25 mouse cellular contexts compared by ENCODE assay signal in genomic region chr17:53323016-53323415, GRCm38 (mm10).
DNase-seq lines count a peak whose midpoint lies in the region; ATAC-seq and TF ChIP-seq lines count a peak whose summit lies in the region.
"Had no signal": no experiment of that assay in that cellular context is flagged by ENCODE, and none has a peak within 500 bp of the region (broad histone marks: within the 10 kb centered on the region; RNA-seq: fewer than 3 reads in every experiment).

No protein-coding gene starts in this region.

- no peaks in the 10 kb centered on the region for H3K27me3 ChIP-seq in midbrain, embryonic 11.5 days (ENCODE audit: control insufficient read depth, insufficient read depth, low read length)
- no peaks in the 10 kb centered on the region for H3K27me3 ChIP-seq in midbrain, embryonic 13.5 days
- no peaks in the 10 kb centered on the region for H3K27me3 ChIP-seq in midbrain, postnatal 0 days (ENCODE audit: insufficient read depth, low read length)
- no peaks in the 10 kb centered on the region for H3K27me3 ChIP-seq in midbrain, embryonic 14.5 days (ENCODE audit: control insufficient read depth, insufficient read depth, low read length)
- no peaks in the 10 kb centered on the region for H3K27me3 ChIP-seq in heart, embryonic 12.5 days (replicated peaks)
- H3K27me3 ChIP-seq: embryonic facial prominence, embryonic 13.5 days; embryonic facial prominence, embryonic 15.5 days; forebrain, embryonic 12.5 days; Patski had no signal

- no peaks in the 10 kb centered on the region for H3K9me3 ChIP-seq in midbrain, embryonic 11.5 days (ENCODE audit: control insufficient read depth, low read length)
- no peaks in the 10 kb centered on the region for H3K9me3 ChIP-seq in midbrain, embryonic 13.5 days
- H3K9me3 ChIP-seq in midbrain, postnatal 0 days (ENCODE audit: low read length): no peaks in the 10 kb centered on the region
- no peaks in the 10 kb centered on the region for H3K9me3 ChIP-seq in midbrain, embryonic 14.5 days (ENCODE audit: control insufficient read depth, low read length)
- H3K9me3 ChIP-seq in heart, embryonic 12.5 days (replicated peaks): 0 out of 2 replicates have a peak, but pooled peaks cover 4% of the 10 kb centered on the region
- H3K9me3 ChIP-seq: embryonic facial prominence, embryonic 13.5 days; embryonic facial prominence, embryonic 15.5 days; forebrain, embryonic 10.5 days; forebrain, embryonic 12.5 days had no signal

- no peak overlapping the region for H3K4me3 ChIP-seq in midbrain, embryonic 11.5 days (ENCODE audit: low read depth, low read length)
- no peak overlapping the region for H3K4me3 ChIP-seq in midbrain, embryonic 13.5 days (replicated peaks)
- no peak overlapping the region for H3K4me3 ChIP-seq in midbrain, postnatal 0 days (ENCODE audit: low read depth, low read length)
- no peak overlapping the region for H3K4me3 ChIP-seq in midbrain, embryonic 14.5 days (replicated peaks; ENCODE audit: low read depth, low read length)
- H3K4me3 ChIP-seq in heart, embryonic 12.5 days: no peak overlapping the region
- H3K4me3 ChIP-seq: embryonic facial prominence, embryonic 13.5 days; embryonic facial prominence, embryonic 15.5 days; erythroblast, embryonic 14.5 days; forebrain, embryonic 10.5 days; forebrain, embryonic 12.5 days had no signal

- TF ChIP-seq CTCF in midbrain, postnatal 0 days (IDR thresholded peaks at IDR 0.05): no peak
- TF ChIP-seq CTCF in brain, embryonic 14.5 days (IDR thresholded peaks at IDR 0.05; ENCODE audit: borderline replicate concordance, extremely low read depth, insufficient read depth, insufficient read length): no peak

- H3K9ac ChIP-seq in midbrain, embryonic 11.5 days (ENCODE audit: low read length): no peak overlapping the region
- H3K9ac ChIP-seq in midbrain, embryonic 13.5 days (replicated peaks): no peak overlapping the region
- H3K9ac ChIP-seq in midbrain, postnatal 0 days (replicated peaks; ENCODE audit: low read length, poor library complexity, severe bottlenecking): no peak overlapping the region
- H3K9ac ChIP-seq in midbrain, embryonic 14.5 days (replicated peaks; ENCODE audit: low read length): no peak overlapping the region
- H3K9ac ChIP-seq in heart, embryonic 12.5 days: no peak overlapping the region
- H3K9ac ChIP-seq: embryonic facial prominence, embryonic 13.5 days; embryonic facial prominence, embryonic 15.5 days; forebrain, embryonic 12.5 days had no signal

- H3K4me2 ChIP-seq in midbrain, embryonic 11.5 days: no peak overlapping the region
- no peak overlapping the region for H3K4me2 ChIP-seq in midbrain, embryonic 13.5 days (replicated peaks)
- no peak overlapping the region for H3K4me2 ChIP-seq in midbrain, postnatal 0 days (ENCODE audit: low read depth, low read length, poor library complexity, severe bottlenecking)
- H3K4me2 ChIP-seq in midbrain, embryonic 14.5 days (ENCODE audit: low read length): no peak overlapping the region
- no peak overlapping the region for H3K4me2 ChIP-seq in heart, embryonic 12.5 days
- H3K4me2 ChIP-seq: embryonic facial prominence, embryonic 13.5 days; embryonic facial prominence, embryonic 15.5 days; forebrain, embryonic 12.5 days had no signal

- 43% methylated on average over 1 of the region's 1 CpGs for WGBS in midbrain, embryonic 11.5 days
- 53% methylated on average over 1 of the region's 1 CpGs for WGBS in midbrain, embryonic 13.5 days
- WGBS in midbrain, postnatal 0 days: 49% methylated on average over 1 of the region's 1 CpGs
- WGBS in midbrain, embryonic 14.5 days: 25% methylated on average over 1 of the region's 1 CpGs
- 62% methylated on average over 1 of the region's 1 CpGs for WGBS in heart, embryonic 12.5 days

- H3K27ac ChIP-seq in midbrain, embryonic 11.5 days (ENCODE audit: low read depth, low read length): no peak overlapping the region
- no peak overlapping the region for H3K27ac ChIP-seq in midbrain, embryonic 13.5 days
- no peak overlapping the region for H3K27ac ChIP-seq in midbrain, postnatal 0 days (ENCODE audit: low read depth, low read length)
- H3K27ac ChIP-seq in midbrain, embryonic 14.5 days (replicated peaks; ENCODE audit: low read depth, low read length): no peak overlapping the region
- no peak overlapping the region for H3K27ac ChIP-seq in heart, embryonic 12.5 days (ENCODE audit: poor library complexity, severe bottlenecking)
- H3K27ac ChIP-seq: embryonic facial prominence, embryonic 13.5 days; embryonic facial prominence, embryonic 15.5 days; forebrain, embryonic 10.5 days; forebrain, embryonic 12.5 days had no signal

- peak; percentile 84 for ATAC-seq in midbrain, embryonic 11.5 days (ENCODE audit: low FRiP score)
- no peak for ATAC-seq in midbrain, embryonic 13.5 days
- no peak for ATAC-seq in midbrain, postnatal 0 days (ENCODE audit: low FRiP score)
- no peak for ATAC-seq in midbrain, embryonic 14.5 days (ENCODE audit: low FRiP score, low TSS enrichment)
- ATAC-seq in heart, embryonic 12.5 days (ENCODE audit: insufficient number of reproducible peaks, low FRiP score): no peak
- ATAC-seq: activated CD4-positive, CD25-positive, alpha-beta regulatory T cell, adult 4 months; forebrain, embryonic 14.5 days; forebrain, embryonic 16.5 days; Patski had no signal

- H3K36me3 ChIP-seq in midbrain, embryonic 11.5 days (ENCODE audit: control insufficient read depth, insufficient read depth, low read length): no peaks in the 10 kb centered on the region
- H3K36me3 ChIP-seq in midbrain, embryonic 13.5 days: no peaks in the 10 kb centered on the region
- no peaks in the 10 kb centered on the region for H3K36me3 ChIP-seq in midbrain, postnatal 0 days (ENCODE audit: insufficient read depth, low read length)
- H3K36me3 ChIP-seq in midbrain, embryonic 14.5 days (ENCODE audit: control insufficient read depth, insufficient read depth, low read length): no peaks in the 10 kb centered on the region
- no peaks in the 10 kb centered on the region for H3K36me3 ChIP-seq in heart, embryonic 12.5 days
- H3K36me3 ChIP-seq: embryonic facial prominence, embryonic 13.5 days; embryonic facial prominence, embryonic 15.5 days; forebrain, embryonic 10.5 days; forebrain, embryonic 12.5 days had no signal

- H3K4me1 ChIP-seq in midbrain, embryonic 11.5 days (ENCODE audit: control insufficient read depth, insufficient read depth, low read length): no peaks in the 10 kb centered on the region
- no peaks in the 10 kb centered on the region for H3K4me1 ChIP-seq in midbrain, embryonic 13.5 days (replicated peaks)
- no peaks in the 10 kb centered on the region for H3K4me1 ChIP-seq in midbrain, postnatal 0 days (ENCODE audit: insufficient read depth, low read length)
- no peaks in the 10 kb centered on the region for H3K4me1 ChIP-seq in midbrain, embryonic 14.5 days (ENCODE audit: control insufficient read depth, insufficient read depth, low read length)
- no peaks in the 10 kb centered on the region for H3K4me1 ChIP-seq in heart, embryonic 12.5 days (replicated peaks)
- H3K4me1 ChIP-seq: embryonic facial prominence, embryonic 13.5 days; embryonic facial prominence, embryonic 15.5 days; forebrain, embryonic 10.5 days; forebrain, embryonic 12.5 days had no signal

- no peak for DNase-seq in midbrain, embryonic 11.5 days (ENCODE audit: low spot score, missing footprints)
- peak; percentile 2 for DNase-seq in midbrain, postnatal 0 days (ENCODE audit: low spot score)
- DNase-seq in midbrain, embryonic 14.5 days: no peak
- peak; percentile 57 for DNase-seq in Muller cell, postnatal 12 days (ENCODE audit: inconsistent ontology term)
- peak; percentile 2 for DNase-seq in brain, embryonic 14.5 days (ENCODE audit: low read depth)
- DNase-seq: adrenal gland, adult 8-10 months; adrenal gland, postnatal 14 days; adrenal gland, postnatal 36 days; cerebellum, adult 11 months; cerebellum, adult 18-20 months; cerebellum, adult 8-10 months; cerebellum, adult 9-11 months; cerebellum, postnatal 14 days; cerebellum, postnatal 36 days had no signal

- no peak for TF ChIP-seq POLR2A in brain, embryonic 14.5 days (IDR thresholded peaks at IDR 0.05; ENCODE audit: borderline replicate concordance, extremely low read depth, insufficient read depth, insufficient read length, poor library complexity, severe bottlenecking)

Comparison
In these comparisons a context has a peak if more than half of its experiments do, and no peak if none do; other contexts are left out.
1. DNase-seq: peak in midbrain, postnatal 0 days (single experiment), Muller cell, postnatal 12 days (single experiment) and brain, embryonic 14.5 days (single experiment); none in midbrain, embryonic 11.5 days (single experiment) and midbrain, embryonic 14.5 days (single experiment).